Mouse (Mus musculus) heart, postnatal 0 days (tissue): ENCODE results near the gene Mdga1. TPM values are rescaled to one million over a fixed set of nuclear protein-coding genes. Genes with fewer than 3 reads are reported as not detected.

Experiments used
- ATAC-seq: fragments of 200-750 bp; cut with Nextera tagmentation; 2 replicates; pipeline ENCODE4 v1.8.0; 2017; ENCODE audit warnings: low read depth, moderate number of reproducible peaks, moderate library complexity; ENCODE audit not compliant: insufficient read depth
- DNase-seq: peaks from one replicate; pipeline ENCODE4 v3.0.0-alpha.2; 2016; ENCODE audit warnings: low spot score
- H3K27ac ChIP-seq: fragments of 300-500 bp; sonication (generic); 2 replicates; pipeline ENCODE4 v1.5.1; 2014; ENCODE audit warnings: low read depth, mild to moderate bottlenecking
- H3K27me3 ChIP-seq: fragments of 300-500 bp; sonication (generic); 2 replicates; pipeline ENCODE4 v1.6.1; 2014; ENCODE audit warnings: low read length, mixed read lengths; ENCODE audit not compliant: control insufficient read depth, insufficient read depth
- H3K36me3 ChIP-seq: fragments of 300-500 bp; sonication (generic); replicated peaks from 2 replicates; pipeline ENCODE4 v1.6.1; 2014; ENCODE audit warnings: low read length, mixed read lengths; ENCODE audit not compliant: control insufficient read depth, insufficient read depth
- H3K4me1 ChIP-seq: fragments of 300-500 bp; sonication (generic); 2 replicates; pipeline ENCODE4 v1.6.1; 2014; ENCODE audit warnings: antibody characterized with exemption; ENCODE audit not compliant: control insufficient read depth, insufficient read depth
- H3K4me2 ChIP-seq: fragments of 300-500 bp; sonication (generic); 2 replicates; pipeline ENCODE4 v1.6.1; 2014; ENCODE audit warnings: low read depth, mild to moderate bottlenecking, low read length, moderate library complexity
- H3K4me3 ChIP-seq: fragments of 300-500 bp; sonication (generic); 2 replicates; pipeline ENCODE4 v1.5.1; 2014; ENCODE audit warnings: low read depth, low read length
- H3K9ac ChIP-seq: fragments of 300-500 bp; sonication (generic); replicated peaks from 2 replicates; pipeline ENCODE4 v1.6.1; 2014; ENCODE audit warnings: low read depth, low read length, mixed read lengths
- H3K9me3 ChIP-seq: fragments of 300-500 bp; sonication (generic); replicated peaks from 2 replicates; pipeline ENCODE4 v1.6.1; 2016; ENCODE audit warnings: low read length; ENCODE audit not compliant: control insufficient read depth
- CTCF ChIP-seq: IDR thresholded peaks from 2 replicates; pipeline ENCODE4 v1.5.1; 2016; ENCODE audit warnings: antibody characterized with exemption, control low read depth, low read depth
- EP300 ChIP-seq: IDR thresholded peaks from 2 replicates; pipeline ENCODE4 v1.6.1; 2016; ENCODE audit warnings: antibody characterized with exemption, low read depth
- WGBS: fragments of 180-500 bp; shearing (Covaris S2); extraction: QIAGEN DNeasy Blood & Tissue Kit; methylation state at CpG from one replicate; pipeline ENCODE4 v1.1.7; 2014; 5-methylcytosine and 5-hydroxymethylcytosine counted together
- polyA plus RNA-seq: library from polyadenylated mRNA; unstranded; fragments of >200 nt; fragmentation: Nextera tagmentation; extraction: Ambion mirVana; gene quantifications from 2 replicates; pipeline ENCODE4 v1.2.1, GENCODE M21; 2015
- total RNA-seq: library from RNA; depleted of rRNA; stranded (reverse); fragments of >200 nt; gene quantifications from 2 replicates; pipeline ENCODE4 v1.2.3, GENCODE M21; 2014; ENCODE audit warnings: low replicate concordance

The Mdga1 gene
- total and polyA plus RNA-seq, 2 experiments from 2014 or later = 4.9 to 9.5 TPM

- no peak for ATAC-seq
- Histone ChIP-seq H3K9me3 (no peaks in the 10 kb centered on the region), H3K4me1 (no peaks in the 10 kb centered on the region), H3K4me2 (no peak overlapping the region), H3K27ac (no peak overlapping the region), H3K27me3 (no peaks in the 10 kb centered on the region), H3K4me3 (no peak overlapping the region), H3K36me3 (no peaks in the 10 kb centered on the region), H3K9ac (no peak overlapping the region)
- no peak for TF ChIP-seq EP300
- no peak for TF ChIP-seq CTCF
- 23% methylated on average over 5 of the region's 5 CpGs for WGBS
- no peak for DNase-seq
Observed at GRCm38 (mm10) chr17:29912733-29913132, 57.2 kb downstream of the Mdga1 start.

- no peaks in the 10 kb centered on the region for H3K36me3 ChIP-seq
- DNase-seq (no peak), ATAC-seq (no peak)
- H3K4me2 ChIP-seq = no peak overlapping the region
- no peaks in the 10 kb centered on the region for H3K9me3 ChIP-seq
- H3K27ac ChIP-seq = no peak overlapping the region
- H3K27me3 ChIP-seq = no peaks in the 10 kb centered on the region
- TF ChIP-seq CTCF (no peak), EP300 (no peak)
- no peak overlapping the region for H3K9ac ChIP-seq
- WGBS = 89% methylated on average over 7 of the region's 7 CpGs
- no peaks in the 10 kb centered on the region for H3K4me1 ChIP-seq
- no peak overlapping the region for H3K4me3 ChIP-seq
Observed at GRCm38 (mm10) chr17:29909031-29909430, 60.9 kb downstream of the Mdga1 start.

GRCm38 (mm10) chr17:29904694-29905093, 65.2 kb downstream of the Mdga1 start:
- ATAC-seq = no peak
- no peaks in the 10 kb centered on the region for H3K9me3 ChIP-seq
- no peaks in the 10 kb centered on the region for H3K4me1 ChIP-seq
- no peak for DNase-seq
- no peak overlapping the region for H3K4me2 ChIP-seq
- no peak overlapping the region for H3K9ac ChIP-seq
- WGBS = 62% methylated on average over 5 of the region's 5 CpGs
- no peak overlapping the region for H3K4me3 ChIP-seq
- TF ChIP-seq EP300 (no peak), CTCF (no peak)
- no peaks in the 10 kb centered on the region for H3K36me3 ChIP-seq
- no peak overlapping the region for H3K27ac ChIP-seq
- 0 out of 2 replicates have a peak, but pooled peaks cover 5% of the 10 kb centered on the region for H3K27me3 ChIP-seq

GRCm38 (mm10) chr17:29902406-29903155, 67.3 kb downstream of the Mdga1 start:
- H3K4me1 ChIP-seq = no peaks in the 10 kb centered on the region
- ATAC-seq (no peak), DNase-seq (no peak)
- no peak overlapping the region for H3K27ac ChIP-seq
- 0 out of 2 replicates have a peak, but pooled peaks cover 5% of the 10 kb centered on the region for H3K27me3 ChIP-seq
- no peak overlapping the region for H3K9ac ChIP-seq
- H3K4me3 ChIP-seq = no peak overlapping the region
- H3K36me3 ChIP-seq = no peaks in the 10 kb centered on the region
- TF ChIP-seq CTCF (no peak), EP300 (no peak)
- H3K9me3 ChIP-seq = no peaks in the 10 kb centered on the region
- WGBS = 37% methylated on average over 16 of the region's 16 CpGs
- no peak overlapping the region for H3K4me2 ChIP-seq

- no peak overlapping the region for H3K9ac ChIP-seq
Observed at GRCm38 (mm10) chr17:29900289-29900688, 69.6 kb downstream of the Mdga1 start.

More at GRCm38 (mm10) chr17:29900289-29900688, 69.6 kb downstream of the Mdga1 start:
- Histone ChIP-seq H3K9me3 (no peaks in the 10 kb centered on the region), H3K4me3 (no peak overlapping the region), H3K27me3 (0 out of 2 replicates have a peak, but pooled peaks cover 5% of the 10 kb centered on the region), H3K36me3 (no peaks in the 10 kb centered on the region), H3K4me1 (no peaks in the 10 kb centered on the region), H3K27ac (no peak overlapping the region), H3K4me2 (no peak overlapping the region)
- TF ChIP-seq EP300 = no peak
- TF ChIP-seq CTCF = no peak
- no peak for DNase-seq
- no peak for ATAC-seq
- WGBS = 86% methylated on average over 5 of the region's 5 CpGs
